Mouse (Mus musculus): ENCODE measurements around the gene Smg1. TPM values are rescaled to one million over a fixed set of nuclear protein-coding genes. Genes with fewer than 3 reads are reported as not detected.
A peak's percentile ranks its signal among the peaks of the same experiment; 100 is the strongest.

Gene Smg1
- polyA plus RNA-seq (2016; fragmentation: Nextera tagmentation; extraction: Ambion mirVana): 18.0 and 21.8 TPM in 2 replicates

- H3K4me1 ChIP-seq: peaks cover 14% of the 10 kb centered on the region
- H3K9me3 ChIP-seq (replicated peaks): no peaks in the 10 kb centered on the region
- WGBS: 2% methylated on average over 78 of the region's 79 CpGs
- peak within 1 kb of the TSS; percentile 89 for H3K4me3 ChIP-seq
- peak; percentile 96 for DNase-seq (ENCODE audit: low spot score)
- H3K36me3 ChIP-seq: no peaks in the 10 kb centered on the region
- H3K27me3 ChIP-seq (ENCODE audit: low read depth, poor library complexity, severe bottlenecking): no peaks in the 10 kb centered on the region
- H3K27ac ChIP-seq: peak within 1 kb of the TSS; percentile 94
Observed at GRCm38 (mm10) chr7:118243453-118244385, at the start of gene Smg1. TSS of gene Smg1 (minus strand) at chr7:118243670.

- no peak for DNase-seq (ENCODE audit: low spot score)
- Histone ChIP-seq H3K4me1 (no peaks in the 10 kb centered on the region), H3K4me3 (no peak overlapping the region), H3K9me3 (replicated peaks) (no peaks in the 10 kb centered on the region), H3K27me3 (ENCODE audit: low read depth, poor library complexity, severe bottlenecking) (no peaks in the 10 kb centered on the region), H3K36me3 (no peaks in the 10 kb centered on the region), H3K27ac (no peak overlapping the region)
- WGBS: 85% methylated on average over 2 of the region's 2 CpGs
Observed at GRCm38 (mm10) chr7:118283186-118283585, 39.7 kb upstream of the Smg1 start.

- no peak for DNase-seq (ENCODE audit: low spot score)
- Histone ChIP-seq H3K4me3 (no peak overlapping the region), H3K9me3 (replicated peaks) (no peaks in the 10 kb centered on the region), H3K4me1 (peaks cover 4% of the 10 kb centered on the region), H3K27me3 (ENCODE audit: low read depth, poor library complexity, severe bottlenecking) (no peaks in the 10 kb centered on the region), H3K27ac (no peak overlapping the region), H3K36me3 (no peaks in the 10 kb centered on the region)
- WGBS: 82% methylated on average over 9 of the region's 9 CpGs
Observed at GRCm38 (mm10) chr7:118282543-118282942, 39.1 kb upstream of the Smg1 start.

GRCm38 (mm10) chr7:118279521-118279920 lies 36.1 kb upstream of the Smg1 start:
- H3K27me3 ChIP-seq (ENCODE audit: low read depth, poor library complexity, severe bottlenecking): no peaks in the 10 kb centered on the region
- no peak overlapping the region for H3K4me3 ChIP-seq
- WGBS: 73% methylated on average over 3 of the region's 3 CpGs
- H3K27ac ChIP-seq: no peak overlapping the region
- no peaks in the 10 kb centered on the region for H3K36me3 ChIP-seq
- H3K4me1 ChIP-seq: peaks cover 6% of the 10 kb centered on the region
- no peak for DNase-seq (ENCODE audit: low spot score)
- H3K9me3 ChIP-seq (replicated peaks): no peaks in the 10 kb centered on the region

- DNase-seq (ENCODE audit: low spot score): no peak
- Histone ChIP-seq H3K9me3 (replicated peaks) (no peaks in the 10 kb centered on the region), H3K27ac (no peak overlapping the region), H3K4me3 (no peak overlapping the region), H3K4me1 (peaks cover 6% of the 10 kb centered on the region), H3K36me3 (no peaks in the 10 kb centered on the region), H3K27me3 (ENCODE audit: low read depth, poor library complexity, severe bottlenecking) (no peaks in the 10 kb centered on the region)
- 73% methylated on average over 11 of the region's 11 CpGs for WGBS
Observed at GRCm38 (mm10) chr7:118277335-118277910, 34.0 kb upstream of the Smg1 start.

GRCm38 (mm10) chr7:118276684-118277334 lies 33.3 kb upstream of the Smg1 start:
- H3K27ac ChIP-seq: no peak overlapping the region
- no peaks in the 10 kb centered on the region for H3K27me3 ChIP-seq (ENCODE audit: low read depth, poor library complexity, severe bottlenecking)
- H3K4me1 ChIP-seq: peaks cover 6% of the 10 kb centered on the region
- no peak for DNase-seq (ENCODE audit: low spot score)
- no peak overlapping the region for H3K4me3 ChIP-seq
- H3K36me3 ChIP-seq: no peaks in the 10 kb centered on the region
- WGBS: 88% methylated on average over 15 of the region's 15 CpGs
- no peaks in the 10 kb centered on the region for H3K9me3 ChIP-seq (replicated peaks)

- Histone ChIP-seq H3K27me3 (ENCODE audit: low read depth, poor library complexity, severe bottlenecking) (no peaks in the 10 kb centered on the region), H3K4me1 (peaks cover 6% of the 10 kb centered on the region), H3K27ac (no peak overlapping the region), H3K36me3 (no peaks in the 10 kb centered on the region), H3K4me3 (no peak overlapping the region), H3K9me3 (replicated peaks) (no peaks in the 10 kb centered on the region)
- 89% methylated on average over 6 of the region's 6 CpGs for WGBS
- DNase-seq (ENCODE audit: low spot score): no peak
Observed at GRCm38 (mm10) chr7:118275265-118275664, 31.8 kb upstream of the Smg1 start.

- WGBS: 92% methylated on average over 5 of the region's 5 CpGs
- no peak for DNase-seq (ENCODE audit: low spot score)
- Histone ChIP-seq H3K36me3 (no peaks in the 10 kb centered on the region), H3K27me3 (ENCODE audit: low read depth, poor library complexity, severe bottlenecking) (no peaks in the 10 kb centered on the region), H3K27ac (no peak overlapping the region), H3K4me1 (peaks cover 6% of the 10 kb centered on the region), H3K4me3 (no peak overlapping the region), H3K9me3 (replicated peaks) (no peaks in the 10 kb centered on the region)
Observed at GRCm38 (mm10) chr7:118274851-118275250, 31.4 kb upstream of the Smg1 start.

GRCm38 (mm10) chr7:118274169-118274568 lies 30.7 kb upstream of the Smg1 start:
- Histone ChIP-seq H3K27ac (no peak overlapping the region), H3K4me3 (no peak overlapping the region), H3K9me3 (replicated peaks) (no peaks in the 10 kb centered on the region), H3K4me1 (peaks cover 6% of the 10 kb centered on the region), H3K27me3 (ENCODE audit: low read depth, poor library complexity, severe bottlenecking) (no peaks in the 10 kb centered on the region), H3K36me3 (no peaks in the 10 kb centered on the region)
- 91% methylated on average over 7 of the region's 7 CpGs for whole genome bisulfite sequencing
- no peak for DNase-seq (ENCODE audit: low spot score)

- WGBS: 94% methylated on average over 6 of the region's 6 CpGs
- no peaks in the 10 kb centered on the region for H3K27me3 ChIP-seq (ENCODE audit: low read depth, poor library complexity, severe bottlenecking)
Observed at GRCm38 (mm10) chr7:118266099-118266498, 22.6 kb upstream of the Smg1 start.

GRCm38 (mm10) chr7:118263606-118264005 lies 20.1 kb upstream of the Smg1 start:
- Histone ChIP-seq H3K27ac (no peak overlapping the region), H3K36me3 (no peaks in the 10 kb centered on the region), H3K9me3 (replicated peaks) (no peaks in the 10 kb centered on the region), H3K4me1 (no peaks in the 10 kb centered on the region), H3K4me3 (no peak overlapping the region), H3K27me3 (ENCODE audit: low read depth, poor library complexity, severe bottlenecking) (no peaks in the 10 kb centered on the region)
- WGBS: 84% methylated on average over 1 of the region's 1 CpGs
- no peak for DNase-seq (ENCODE audit: low spot score)

More at GRCm38 (mm10) chr7:118266099-118266498, 22.6 kb upstream of the Smg1 start:
- no peaks in the 10 kb centered on the region for H3K9me3 ChIP-seq (replicated peaks)
- no peaks in the 10 kb centered on the region for H3K36me3 ChIP-seq
- H3K27ac ChIP-seq: no peak overlapping the region
- H3K4me3 ChIP-seq: no peak overlapping the region
- DNase-seq (ENCODE audit: low spot score): no peak
- no peaks in the 10 kb centered on the region for H3K4me1 ChIP-seq

- H3K9me3 ChIP-seq (replicated peaks): no peaks in the 10 kb centered on the region
- no peaks in the 10 kb centered on the region for H3K36me3 ChIP-seq
- H3K4me1 ChIP-seq: no peaks in the 10 kb centered on the region
- 64% methylated on average over 5 of the region's 5 CpGs for WGBS
- no peaks in the 10 kb centered on the region for H3K27me3 ChIP-seq (ENCODE audit: low read depth, poor library complexity, severe bottlenecking)
- no peak overlapping the region for H3K27ac ChIP-seq
- H3K4me3 ChIP-seq: no peak overlapping the region
- no peak for DNase-seq (ENCODE audit: low spot score)
Observed at GRCm38 (mm10) chr7:118262409-118262808, 18.9 kb upstream of the Smg1 start.
